Mouse (Mus musculus) midbrain, embryonic 12.5 days (tissue): ENCODE results near the gene Slc33a1. TPM values are rescaled to one million over a fixed set of nuclear protein-coding genes. Genes with fewer than 3 reads are reported as not detected.

ENCODE experiments used
- ATAC-seq: fragments of 200-750 bp; cut with Nextera tagmentation; 2 replicates; pipeline ENCODE4 v1.8.0; 2017; ENCODE audit warnings: low read depth, moderate TSS enrichment, moderate library complexity; ENCODE audit not compliant: low FRiP score
- H3K27ac ChIP-seq: fragments of 300-500 bp; sonication (generic); replicated peaks from 2 replicates; pipeline ENCODE4 v1.5.1; 2016; ENCODE audit warnings: mild to moderate bottlenecking
- H3K27me3 ChIP-seq: fragments of 300-500 bp; sonication (generic); 2 replicates; pipeline ENCODE4 v1.6.1; 2016; ENCODE audit warnings: mild to moderate bottlenecking
- H3K36me3 ChIP-seq: fragments of 300-500 bp; sonication (generic); 2 replicates; pipeline ENCODE4 v1.6.1; 2016
- H3K4me1 ChIP-seq: fragments of 300-500 bp; sonication (generic); 2 replicates; pipeline ENCODE4 v1.6.1; 2016
- H3K4me2 ChIP-seq: fragments of 300-500 bp; sonication (generic); replicated peaks from 2 replicates; pipeline ENCODE4 v1.6.1; 2016; ENCODE audit warnings: mild to moderate bottlenecking, moderate library complexity
- H3K4me3 ChIP-seq: fragments of 300-500 bp; sonication (generic); 2 replicates; pipeline ENCODE4 v1.5.1; 2016; ENCODE audit warnings: mild to moderate bottlenecking
- H3K9ac ChIP-seq: fragments of 300-500 bp; sonication (generic); replicated peaks from 2 replicates; pipeline ENCODE4 v1.6.1; 2016; ENCODE audit warnings: mild to moderate bottlenecking, moderate library complexity
- H3K9me3 ChIP-seq: fragments of 300-500 bp; sonication (generic); 2 replicates; pipeline ENCODE4 v1.6.1; 2016; ENCODE audit warnings: mild to moderate bottlenecking
- WGBS: fragments of 180-500 bp; shearing (Covaris S2); methylation state at CpG from one replicate; pipeline ENCODE4 v1.1.7; 2016; 5-methylcytosine and 5-hydroxymethylcytosine counted together
- polyA plus RNA-seq: library from polyadenylated mRNA; unstranded; fragments of >200 nt; fragmentation: Nextera tagmentation; extraction: Ambion mirVana; gene quantifications from 2 replicates; pipeline ENCODE4 v1.2.1, GENCODE M21; 2016

The Slc33a1 gene
- polyA plus RNA-seq, 1 experiment from 2014 or later, result 13.5 TPM

DNA sequence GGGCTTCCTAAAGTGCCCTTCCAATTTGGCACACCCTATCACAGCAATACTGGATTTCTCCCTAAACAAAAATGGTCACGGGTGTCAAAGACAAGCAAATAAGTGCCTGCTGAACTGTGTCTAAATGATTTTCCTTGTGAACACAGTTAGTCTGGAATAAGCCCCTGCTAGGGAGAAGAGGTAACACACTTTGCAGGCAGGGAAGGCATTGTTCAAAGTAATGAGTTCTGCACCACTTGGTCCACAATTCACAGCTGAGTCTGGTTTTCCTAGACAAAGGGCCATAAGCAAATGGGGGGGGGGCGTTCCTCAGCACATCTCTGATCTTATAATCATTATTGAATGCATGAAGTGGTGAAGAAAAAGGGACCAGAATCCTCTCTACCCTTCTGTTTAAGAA lies 68.8 kb downstream of the Slc33a1 start:
- no peaks in the 10 kb centered on the region for H3K27me3 ChIP-seq
- H3K27ac ChIP-seq, result peak overlapping the region; percentile 54
- H3K4me1 ChIP-seq, result peaks cover 33% of the 10 kb centered on the region
- peak overlapping the region; percentile 76 for H3K4me2 ChIP-seq
- ATAC-seq, result peak; percentile 25; the same call in 1 of the 2 replicates
- H3K9ac ChIP-seq, result no peak overlapping the region
- 0 out of 2 replicates have a peak, but pooled peaks cover 2% of the 10 kb centered on the region for H3K9me3 ChIP-seq
- no peaks in the 10 kb centered on the region for H3K36me3 ChIP-seq
- H3K4me3 ChIP-seq, result no peak overlapping the region
- WGBS, result 20% methylated on average over 2 of the region's 2 CpGs

- Histone ChIP-seq H3K4me3 (no peak overlapping the region), H3K9me3 (0 out of 2 replicates have a peak, but pooled peaks cover 5% of the 10 kb centered on the region), H3K27me3 (no peaks in the 10 kb centered on the region), H3K4me2 (no peak overlapping the region), H3K36me3 (no peaks in the 10 kb centered on the region), H3K9ac (no peak overlapping the region), H3K27ac (no peak overlapping the region), H3K4me1 (peaks cover 25% of the 10 kb centered on the region)
- no peak for ATAC-seq
- 73% methylated on average over 7 of the region's 7 CpGs for WGBS
Measured at GRCm38 (mm10) chr3:63893677-63894076, 70.9 kb downstream of the Slc33a1 start.

DNA sequence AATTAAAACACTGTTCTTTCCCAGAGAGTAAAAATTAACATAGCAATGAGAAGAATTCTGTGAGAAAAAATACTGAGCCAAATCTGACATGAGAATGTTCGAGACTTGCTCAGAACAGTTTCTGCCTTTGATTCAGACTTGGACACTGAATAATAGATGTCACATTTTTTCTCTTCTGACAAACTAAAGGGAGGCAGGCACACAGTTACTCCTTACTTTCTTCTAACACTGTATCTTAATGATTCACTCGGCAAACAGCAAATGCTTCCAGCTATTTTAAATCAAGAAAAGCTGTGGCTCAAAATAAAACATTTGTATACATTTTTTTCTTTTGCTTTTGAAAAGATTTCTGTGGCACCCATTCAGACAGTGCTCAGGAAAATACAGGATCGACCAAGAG lies 72.4 kb downstream of the Slc33a1 start:
- Histone ChIP-seq H3K27ac (no peak overlapping the region), H3K27me3 (no peaks in the 10 kb centered on the region), H3K4me2 (no peak overlapping the region), H3K9me3 (0 out of 2 replicates have a peak, but pooled peaks cover 5% of the 10 kb centered on the region), H3K4me3 (no peak overlapping the region), H3K36me3 (no peaks in the 10 kb centered on the region), H3K9ac (no peak overlapping the region), H3K4me1 (peaks cover 15% of the 10 kb centered on the region)
- no peak for ATAC-seq
- WGBS, result 64% methylated on average over 3 of the region's 3 CpGs

Other genes with a start within 250 kb of the Slc33a1 start
- 34.0 and 34.4 TPM in 2 replicates for gene Plch1, start 65.3 kb downstream of the Slc33a1 start, polyA plus RNA-seq
- 3.6 and 3.8 TPM in 2 replicates for gene E130311K13Rik, start 35.3 kb downstream of the Slc33a1 start, polyA plus RNA-seq
- 62.6 and 63.8 TPM in 2 replicates for gene Gmps, start 11.3 kb upstream of the Slc33a1 start, polyA plus RNA-seq
- gene Vmn2r1, start 116.8 kb upstream of the Slc33a1 start, polyA plus RNA-seq, result 0.07 and 0.14 TPM in 2 replicates
- not detected in 2 replicates for gene Vmn2r2, start 177.2 kb upstream of the Slc33a1 start, polyA plus RNA-seq